Mouse (Mus musculus): Measurements from ENCODE around the gene Mrps14.

The Mrps14 gene

GRCm38 (mm10) chr1:160194529-160195336 is at the start of gene Mrps14:
TSS of gene Mrps14 (plus strand) at chr1:160195215.
- ChIA-PET CTCF (interaction anchor here in 2 of 4 experiments (0.6 to 1.0 kb wide), 3 partner anchors 14 to 382 kb away, joined by 3 to 6 read pairs (median 3); no protein-coding TSS in a partner anchor), POLR2A (interaction anchor here (0.6 to 2.0 kb wide), 12 partner anchors 12 to 173 kb away, joined by 3 to 24 read pairs (median 6); partner anchors contain the start of gene Cacybp (in 4 of the 4))

GRCm38 (mm10) chr1:160145606-160146005 is 49.4 kb upstream of the Mrps14 start:
- ChIA-PET CTCF (no interaction called here), POLR2A (no interaction called here)

GRCm38 (mm10) chr1:160147274-160147673 is 47.7 kb upstream of the Mrps14 start:
- ChIA-PET CTCF (interaction anchor here in 1 of 4 experiments (0.5 kb wide), 1 partner anchor 743 kb away, joined by 3 read pairs; no protein-coding TSS in a partner anchor), POLR2A (no interaction called here)

- CTCF ChIA-PET: no interaction called here
- POLR2A ChIA-PET: interaction anchor here in 2 of 4 experiments (0.6 to 0.9 kb wide), 3 partner anchors 63 to 714 kb away, joined by 3 to 5 read pairs (median 3); partner anchors contain the start of gene Cacybp (in 1 of the 2)
Measured at GRCm38 (mm10) chr1:160149291-160149906, 45.6 kb upstream of the Mrps14 start.

- ChIA-PET CTCF (no interaction called here), POLR2A (no interaction called here)
Measured at GRCm38 (mm10) chr1:160150726-160151125, 44.3 kb upstream of the Mrps14 start.

- CTCF ChIA-PET: no interaction called here
- POLR2A ChIA-PET: no interaction called here
Measured at GRCm38 (mm10) chr1:160153480-160153879, 41.5 kb upstream of the Mrps14 start, which contains the start of gene Tnn. TSS of gene Tnn (minus strand) at chr1:160153580.

GRCm38 (mm10) chr1:160158190-160158589 is 36.8 kb upstream of the Mrps14 start:
- POLR2A ChIA-PET: no interaction called here
- CTCF ChIA-PET: no interaction called here

GRCm38 (mm10) chr1:160166600-160166999 is 28.4 kb upstream of the Mrps14 start:
- ChIA-PET POLR2A (interaction anchor here in 2 of 4 experiments (0.6 to 1.2 kb wide), 3 partner anchors 13 to 1027 kb away, joined by 3 read pairs; no protein-coding TSS in a partner anchor), CTCF (no interaction called here)

- CTCF ChIA-PET: no interaction called here
- POLR2A ChIA-PET: no interaction called here
Measured at GRCm38 (mm10) chr1:160176903-160177302, 18.1 kb upstream of the Mrps14 start.

GRCm38 (mm10) chr1:160181216-160181615 is 13.8 kb upstream of the Mrps14 start:
- CTCF ChIA-PET: interaction anchor here in 1 of 4 experiments (0.6 to 0.7 kb wide), 2 partner anchors 14 to 891 kb away, joined by 3 to 5 read pairs; partner anchors contain the start of gene Mrps14
- POLR2A ChIA-PET: interaction anchor here in 1 of 4 experiments (0.6 kb wide), 1 partner anchor 451 kb away, joined by 3 read pairs; no protein-coding TSS in a partner anchor

GRCm38 (mm10) chr1:160184506-160184905 is 10.5 kb upstream of the Mrps14 start:
- POLR2A ChIA-PET: interaction anchor here in 1 of 4 experiments (0.7 to 1.1 kb wide), 2 partner anchors 8 to 25 kb away, joined by 3 read pairs; no protein-coding TSS in a partner anchor
- CTCF ChIA-PET: no interaction called here

- ChIA-PET CTCF (interaction anchor here in 2 of 4 experiments (0.6 to 1.0 kb wide), 2 partner anchors 14 to 37 kb away, joined by 3 to 6 read pairs; no protein-coding TSS in a partner anchor), POLR2A (interaction anchor here (0.6 to 2.0 kb wide), 8 partner anchors 12 to 173 kb away, joined by 3 to 24 read pairs (median 8); partner anchors contain the start of gene Cacybp (in 4 of the 4))
Measured at GRCm38 (mm10) chr1:160195337-160195663, 285 bp downstream of the Mrps14 start.

GRCm38 (mm10) chr1:160205486-160205885 is 10.5 kb downstream of the Mrps14 start:
- CTCF ChIA-PET: no interaction called here
- POLR2A ChIA-PET: no interaction called here

- ChIA-PET POLR2A (interaction anchor here in 2 of 4 experiments (0.7 to 7.4 kb wide), 16 partner anchors 8 to 948 kb away, joined by 3 to 114 read pairs (median 6); partner anchors contain the start of genes Mrps14 (in 2 of the 2) and Zbtb37 (in 2 of the 2)), CTCF (interaction anchor here in 1 of 4 experiments (1.1 kb wide), 1 partner anchor 43 kb away, joined by 18 read pairs; no protein-coding TSS in a partner anchor)
Measured at GRCm38 (mm10) chr1:160209844-160210243, 14.8 kb downstream of the Mrps14 start.

GRCm38 (mm10) chr1:160210566-160210965 is 15.6 kb downstream of the Mrps14 start:
- POLR2A ChIA-PET: interaction anchor here in 3 of 4 experiments (0.6 to 7.4 kb wide), 12 partner anchors 8 to 826 kb away, joined by 3 to 114 read pairs (median 6); partner anchors contain the start of genes Mrps14 (in 2 of the 3) and Zbtb37 (in 2 of the 3)
- CTCF ChIA-PET: interaction anchor here in 1 of 4 experiments (1.1 kb wide), 1 partner anchor 42 kb away, joined by 18 read pairs; no protein-coding TSS in a partner anchor

- ChIA-PET CTCF (no interaction called here), POLR2A (interaction anchor here in 2 of 4 experiments (0.8 to 7.4 kb wide), 18 partner anchors 9 to 984 kb away, joined by 3 to 114 read pairs (median 8); partner anchors contain the start of genes Mrps14 (in 2 of the 2), Cop1 (in 1 of the 2) and Zbtb37 (in 1 of the 2))
Measured at GRCm38 (mm10) chr1:160211597-160212122, 16.6 kb downstream of the Mrps14 start.

- POLR2A ChIA-PET: interaction anchor here (0.6 to 7.4 kb wide), 43 partner anchors 9 to 1665 kb away, joined by 3 to 114 read pairs (median 5); partner anchors contain the start of genes Mrps14 (in 3 of the 4), Zbtb37 (in 2 of the 4), Cop1 (in 1 of the 4) and Rc3h1 (in 1 of the 4)
- CTCF ChIA-PET: interaction anchor here in 1 of 4 experiments (0.7 to 2.5 kb wide), 2 partner anchors 19 kb away, joined by 3 to 9 read pairs; no protein-coding TSS in a partner anchor
Measured at GRCm38 (mm10) chr1:160212123-160212691, 17.2 kb downstream of the Mrps14 start.

Measured in embryonic stem cell, embryonic (primary cell).